Mouse (Mus musculus): ENCODE measurements at regions not wholly inside any gene's neighbourhood (a gene's known extent, or its start where the extent isn't known, plus 50 kb on each side); places are given as distances from the start of the nearest gene placed in this dataset.

GRCm38 (mm10) chr13:63968623-63969022 lies 120.4 kb downstream of the Hsd17b3 start:
- TF ChIP-seq CTCF (IDR thresholded peaks at IDR 0.05; ENCODE audit: low read depth) (no peak), EP300 (IDR thresholded peaks at IDR 0.05; ENCODE audit: low read depth) (no peak)

Measured in liver, postnatal 0 days (tissue).